Mouse (Mus musculus): ENCODE measurements around the gene Mlst8. TPM values are rescaled to one million over a fixed set of nuclear protein-coding genes. Genes with fewer than 3 reads are reported as not detected.

The Mlst8 gene
- polyA plus RNA-seq, 1 experiment from 2014 or later = 8.1 TPM

DNA sequence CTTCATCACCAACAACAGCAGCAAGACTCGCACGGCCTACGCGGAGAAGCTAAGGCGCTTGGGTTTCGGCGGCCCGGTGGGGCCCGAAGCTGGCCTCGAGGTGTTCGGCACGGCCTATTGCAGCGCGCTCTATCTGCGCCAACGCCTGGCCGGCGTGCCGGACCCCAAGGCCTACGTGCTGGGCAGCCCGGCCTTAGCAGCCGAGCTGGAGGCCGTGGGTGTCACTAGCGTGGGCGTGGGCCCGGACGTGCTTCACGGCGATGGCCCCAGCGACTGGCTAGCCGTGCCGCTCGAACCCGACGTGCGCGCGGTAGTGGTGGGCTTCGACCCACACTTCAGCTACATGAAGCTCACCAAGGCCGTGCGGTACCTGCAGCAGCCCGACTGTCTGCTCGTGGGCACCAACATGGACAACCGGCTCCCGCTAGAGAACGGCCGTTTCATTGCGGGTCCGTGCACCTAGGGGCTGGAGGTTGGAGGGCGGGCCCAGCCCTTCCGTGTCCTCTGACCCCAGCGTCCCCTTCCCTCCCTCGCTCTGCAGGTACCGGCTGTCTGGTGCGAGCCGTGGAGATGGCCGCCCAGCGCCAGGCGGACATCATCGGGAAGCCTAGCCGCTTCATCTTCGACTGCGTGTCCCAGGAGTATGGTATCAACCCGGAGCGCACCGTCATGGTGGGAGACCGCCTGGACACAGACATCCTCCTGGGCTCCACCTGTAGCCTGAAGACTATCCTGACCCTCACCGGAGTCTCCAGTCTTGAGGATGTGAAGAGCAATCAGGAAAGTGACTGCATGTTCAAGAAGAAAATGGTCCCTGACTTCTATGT lies 8.0 kb downstream of the Mlst8 start:
- Histone ChIP-seq H3K4me2 (ENCODE audit: low read depth, low read length) (peak overlapping the region; percentile 95), H3K27ac (ENCODE audit: low read depth) (peak overlapping the region; percentile 83), H3K4me1 (ENCODE audit: insufficient read depth) (peaks cover 17% of the 10 kb centered on the region), H3K4me3 (ENCODE audit: low read depth, low read length) (peak overlapping the region; percentile 88), H3K9me3 (ENCODE audit: low read length) (no peaks in the 10 kb centered on the region), H3K36me3 (replicated peaks; ENCODE audit: insufficient read depth, low read length) (peaks cover 26% of the 10 kb centered on the region), H3K27me3 (ENCODE audit: insufficient read depth, low read length) (no peaks in the 10 kb centered on the region), H3K9ac (replicated peaks) (peak overlapping the region; percentile 90)
- peak; percentile 56 for DNase-seq
- peak; percentile 35 for ATAC-seq
- under 1% methylated on average over 66 of the region's 68 CpGs for WGBS (ENCODE audit: insufficient replicate concordance)
- TF ChIP-seq EP300 (IDR thresholded peaks at IDR 0.05; ENCODE audit: low read depth) (no peak), CTCF (IDR thresholded peaks at IDR 0.05; ENCODE audit: low read depth) (no peak)

DNA sequence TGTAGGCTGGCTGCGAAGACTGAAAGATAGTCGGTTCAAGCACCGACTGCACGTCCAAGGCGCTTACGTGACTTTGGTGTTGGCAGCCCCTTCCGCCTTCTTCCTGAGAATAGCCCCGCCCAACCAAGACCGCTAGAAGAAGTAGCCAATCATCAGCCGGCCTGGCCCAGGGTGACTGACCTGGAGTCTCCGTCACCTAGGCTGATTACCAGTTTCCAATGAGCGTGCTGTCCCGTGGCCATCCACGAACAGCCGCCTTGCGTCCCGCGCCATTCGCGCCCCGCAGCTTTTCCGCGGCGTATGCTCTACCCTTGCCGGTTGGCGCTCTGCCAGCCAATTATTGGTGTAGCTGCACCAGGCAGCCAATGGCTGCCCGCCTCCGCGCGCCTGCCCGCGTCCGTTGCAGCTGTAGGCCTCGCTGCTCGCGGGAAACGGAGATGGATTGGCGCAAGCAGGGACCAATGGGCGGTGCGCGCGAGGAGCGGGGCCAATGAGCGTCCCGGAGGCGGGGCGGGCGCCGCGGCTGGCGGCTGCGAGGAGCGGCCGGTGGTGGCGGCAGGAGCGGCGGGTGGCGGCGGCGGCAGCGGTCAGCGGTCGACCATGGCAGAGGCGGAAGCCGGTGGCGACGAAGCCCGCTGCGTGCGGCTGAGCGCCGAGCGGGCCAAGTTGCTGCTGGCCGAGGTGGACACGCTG lies 8.8 kb downstream of the Mlst8 start, which contains the start of the genes E4f1 and Pgp:
E4f1 (minus strand) TSS at position 404 of the 693 bp plus-strand sequence.
Pgp (plus strand) TSS at position 483 of the 693 bp plus-strand sequence.
- H3K4me1 ChIP-seq (ENCODE audit: insufficient read depth) = peaks cover 17% of the 10 kb centered on the region
- peaks cover 17% of the 10 kb centered on the region for H3K36me3 ChIP-seq (replicated peaks; ENCODE audit: insufficient read depth, low read length)
- H3K4me3 ChIP-seq (ENCODE audit: low read depth, low read length) = peak within 1 kb of the TSS; percentile 88
- peak; percentile 99 for ATAC-seq
- no peaks in the 10 kb centered on the region for H3K9me3 ChIP-seq (ENCODE audit: low read length)
- peak within 1 kb of the TSS; percentile 90 for H3K9ac ChIP-seq (replicated peaks)
- peak within 1 kb of the TSS; percentile 83 for H3K27ac ChIP-seq (ENCODE audit: low read depth)
- TF ChIP-seq EP300 (IDR thresholded peaks at IDR 0.05; ENCODE audit: low read depth) (no peak; the same call in 1 of the 2 replicates), CTCF (IDR thresholded peaks at IDR 0.05; ENCODE audit: low read depth) (no peak)
- H3K27me3 ChIP-seq (ENCODE audit: insufficient read depth, low read length) = no peaks in the 10 kb centered on the region
- H3K4me2 ChIP-seq (ENCODE audit: low read depth, low read length) = peak within 1 kb of the TSS; percentile 95
- under 1% methylated on average over 60 of the region's 75 CpGs for WGBS (ENCODE audit: insufficient replicate concordance)
- peak; percentile 99 for DNase-seq

DNA sequence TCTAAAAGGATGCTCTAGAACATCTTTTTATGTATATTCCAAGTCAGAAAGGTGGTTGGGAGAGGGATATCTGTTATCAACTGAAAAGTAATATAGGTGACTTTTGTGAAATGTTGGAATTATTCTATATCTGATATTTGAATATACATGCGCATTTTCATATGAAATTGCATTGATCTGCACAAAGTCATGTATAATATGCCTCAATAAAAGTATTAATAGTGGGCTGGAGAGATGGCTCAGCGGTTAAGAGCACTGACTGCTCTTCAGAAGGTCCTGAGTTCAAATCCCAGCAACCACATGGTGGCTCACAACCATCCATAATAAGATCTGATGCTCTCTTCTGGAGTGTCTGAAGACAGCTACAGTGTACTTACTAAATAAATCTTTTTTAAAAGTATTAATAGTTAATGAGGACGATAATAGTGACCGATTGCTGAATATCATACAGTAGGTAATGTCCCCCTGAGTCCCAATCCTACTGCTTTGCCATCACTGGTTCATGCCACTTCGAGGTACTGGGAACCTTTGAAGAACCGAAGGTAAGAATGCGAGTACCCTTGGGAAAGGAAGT lies 9.5 kb downstream of the Mlst8 start:
- Histone ChIP-seq H3K9ac (replicated peaks) (peak overlapping the region; percentile 90), H3K27me3 (ENCODE audit: insufficient read depth, low read length) (no peaks in the 10 kb centered on the region), H3K9me3 (ENCODE audit: low read length) (no peaks in the 10 kb centered on the region), H3K4me3 (ENCODE audit: low read depth, low read length) (peak overlapping the region; percentile 88), H3K4me1 (ENCODE audit: insufficient read depth) (peaks cover 17% of the 10 kb centered on the region), H3K4me2 (ENCODE audit: low read depth, low read length) (peak overlapping the region; percentile 95), H3K27ac (ENCODE audit: low read depth) (peak overlapping the region; percentile 83), H3K36me3 (replicated peaks; ENCODE audit: insufficient read depth, low read length) (peaks cover 11% of the 10 kb centered on the region)
- ATAC-seq = no peak
- no peak for DNase-seq
- WGBS (ENCODE audit: insufficient replicate concordance) = 19% methylated on average over 7 of the region's 7 CpGs
- TF ChIP-seq EP300 (IDR thresholded peaks at IDR 0.05; ENCODE audit: low read depth) = no peak
- TF ChIP-seq CTCF (IDR thresholded peaks at IDR 0.05; ENCODE audit: low read depth) = no peak

DNA sequence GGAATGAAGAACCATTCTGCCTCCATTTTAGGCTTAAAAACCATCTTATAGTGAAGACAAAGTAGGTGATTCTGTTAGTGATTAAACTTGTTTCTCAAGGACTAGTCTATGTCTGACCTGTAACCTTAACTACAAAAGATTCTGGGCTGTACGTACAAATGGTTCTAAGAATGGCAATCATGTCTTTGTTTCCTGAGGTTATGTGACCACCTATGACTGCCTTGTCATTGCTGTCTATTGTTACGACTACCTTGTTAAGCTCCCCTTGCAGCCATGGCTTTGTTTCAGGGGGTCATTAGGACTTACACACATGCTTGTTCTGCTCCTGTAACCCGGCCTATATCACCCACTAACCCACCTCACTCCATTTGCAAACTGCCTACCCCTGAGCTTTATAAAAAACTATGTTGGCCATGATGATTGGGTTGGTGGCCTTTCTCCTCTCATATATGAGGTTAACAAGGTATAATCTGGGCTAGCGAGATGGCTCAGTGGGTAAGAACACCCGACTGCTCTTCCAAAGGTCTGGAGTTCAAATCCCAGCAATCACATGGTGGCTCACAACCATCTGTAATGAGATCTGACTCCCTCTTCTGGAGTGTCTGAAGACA lies 10.1 kb downstream of the Mlst8 start:
- Histone ChIP-seq H3K27me3 (ENCODE audit: insufficient read depth, low read length) (no peaks in the 10 kb centered on the region), H3K27ac (ENCODE audit: low read depth) (no peak overlapping the region), H3K9me3 (ENCODE audit: low read length) (no peaks in the 10 kb centered on the region), H3K4me2 (ENCODE audit: low read depth, low read length) (no peak overlapping the region), H3K36me3 (replicated peaks; ENCODE audit: insufficient read depth, low read length) (peaks cover 5% of the 10 kb centered on the region; the same call in 1 of the 2 replicates), H3K4me3 (ENCODE audit: low read depth, low read length) (no peak overlapping the region), H3K9ac (replicated peaks) (no peak overlapping the region), H3K4me1 (ENCODE audit: insufficient read depth) (peaks cover 17% of the 10 kb centered on the region)
- TF ChIP-seq EP300 (IDR thresholded peaks at IDR 0.05; ENCODE audit: low read depth) = no peak
- no peak for TF ChIP-seq CTCF (IDR thresholded peaks at IDR 0.05; ENCODE audit: low read depth)
- ATAC-seq = no peak
- WGBS (ENCODE audit: insufficient replicate concordance) = 88% methylated on average over 5 of the region's 5 CpGs
- DNase-seq = no peak

DNA sequence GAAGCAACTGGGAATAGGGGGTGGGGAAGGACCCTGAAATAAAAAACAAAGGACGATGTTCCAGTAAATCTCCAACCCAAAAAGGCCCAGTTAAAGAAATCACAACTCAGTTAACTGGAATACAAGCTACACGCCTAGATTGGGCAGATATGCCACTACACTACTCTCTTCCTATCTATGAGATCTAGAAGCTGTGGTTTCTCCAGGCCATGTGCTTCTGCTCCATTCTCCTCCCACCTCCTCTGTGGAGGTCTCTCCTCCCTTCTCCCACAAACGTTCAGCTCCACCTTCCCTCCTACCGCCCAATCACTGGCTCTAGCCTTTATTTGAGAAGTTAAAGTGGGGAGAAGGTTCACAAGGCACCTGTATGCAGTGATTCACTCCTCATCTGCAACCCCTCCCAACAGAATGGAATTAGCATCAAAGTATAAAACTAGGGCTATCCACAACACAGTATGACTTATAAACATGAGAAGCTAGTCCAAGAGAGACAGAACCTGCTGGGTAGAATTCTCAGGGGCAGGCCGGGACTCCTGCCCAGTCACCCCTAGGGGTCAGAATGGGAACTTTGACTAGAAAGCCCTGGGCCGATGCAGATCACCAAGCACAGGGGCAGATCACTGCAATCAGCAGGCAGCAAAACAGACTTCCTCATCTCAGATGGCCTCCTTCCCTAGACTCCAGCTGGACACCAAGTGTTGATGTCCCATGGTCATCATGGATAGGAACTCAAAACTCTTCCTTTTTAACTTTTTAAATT lies 15.3 kb downstream of the Mlst8 start:
- Histone ChIP-seq H3K27me3 (ENCODE audit: insufficient read depth, low read length) (no peaks in the 10 kb centered on the region), H3K27ac (ENCODE audit: low read depth) (no peak overlapping the region), H3K4me1 (ENCODE audit: insufficient read depth) (no peaks in the 10 kb centered on the region), H3K36me3 (replicated peaks; ENCODE audit: insufficient read depth, low read length) (no peaks in the 10 kb centered on the region), H3K4me2 (ENCODE audit: low read depth, low read length) (no peak overlapping the region), H3K9me3 (ENCODE audit: low read length) (no peaks in the 10 kb centered on the region), H3K4me3 (ENCODE audit: low read depth, low read length) (no peak overlapping the region), H3K9ac (replicated peaks) (no peak overlapping the region)
- DNase-seq (no peak), ATAC-seq (peak; percentile 51; the same call in 1 of the 2 replicates)
- TF ChIP-seq EP300 (IDR thresholded peaks at IDR 0.05; ENCODE audit: low read depth) (no peak), CTCF (IDR thresholded peaks at IDR 0.05; ENCODE audit: low read depth) (peak; percentile 30)
- 35% methylated on average over 6 of the region's 6 CpGs for WGBS (ENCODE audit: insufficient replicate concordance)

Data from liver, postnatal 0 days (tissue).